8 mouse cellular contexts compared by ENCODE assay signal in genomic region chrX:52614031-52614381, GRCm38 (mm10). TPM values are rescaled to one million over a fixed set of nuclear protein-coding genes. Genes with fewer than 3 reads are reported as not detected.
DNase-seq lines count a peak whose midpoint lies in the region; ATAC-seq and TF ChIP-seq lines count a peak whose summit lies in the region.

No protein-coding gene starts in this region.

- H3K9ac ChIP-seq in forebrain, embryonic 16.5 days (replicated peaks; ENCODE audit: low read depth, low read length), result peak overlapping the region; percentile 50; the same call in 1 of the 2 replicates
- no peak overlapping the region for H3K9ac ChIP-seq in midbrain, postnatal 0 days (replicated peaks; ENCODE audit: low read length, poor library complexity, severe bottlenecking)

- H3K36me3 ChIP-seq in forebrain, embryonic 16.5 days (ENCODE audit: control insufficient read depth, insufficient read depth), result no peaks in the 10 kb centered on the region
- H3K36me3 ChIP-seq in midbrain, postnatal 0 days (ENCODE audit: insufficient read depth, low read length), result no peaks in the 10 kb centered on the region

- no peaks in the 10 kb centered on the region; the same call in 1 of the 2 replicates for H3K27me3 ChIP-seq in cerebellum, adult 2 months (ENCODE audit: control insufficient read depth, insufficient read depth, low read length)
- 0 out of 2 replicates have a peak, but pooled peaks cover 5% of the 10 kb centered on the region for H3K27me3 ChIP-seq in forebrain, embryonic 16.5 days (replicated peaks; ENCODE audit: control insufficient read depth, insufficient read depth, low read length)
- 0 out of 2 replicates have a peak, but pooled peaks cover 6% of the 10 kb centered on the region for H3K27me3 ChIP-seq in midbrain, postnatal 0 days (ENCODE audit: insufficient read depth, low read length)

- peak overlapping the region; percentile 55 for H3K4me2 ChIP-seq in forebrain, embryonic 16.5 days (ENCODE audit: low read length)
- peak overlapping the region; percentile 80 for H3K4me2 ChIP-seq in midbrain, postnatal 0 days (ENCODE audit: low read depth, low read length, poor library complexity, severe bottlenecking)

- ATAC-seq in cerebellum, adult (ENCODE audit: insufficient number of reproducible peaks, low FRiP score, low TSS enrichment), result no peak
- ATAC-seq in forebrain, embryonic 16.5 days, result peak; percentile 97
- peak; percentile 95 for ATAC-seq in midbrain, postnatal 0 days (ENCODE audit: low FRiP score)

- DNase-seq in cerebellum, adult 2 months, result peak; percentile 1 to 12
- no peak for DNase-seq in lung, adult 2 months
- no peak for DNase-seq in lung, postnatal 25 days (ENCODE audit: low spot score)
- DNase-seq in kidney, postnatal 4 days, result peak; percentile 70 to 80
- DNase-seq in midbrain, postnatal 0 days (ENCODE audit: low spot score), result peak; percentile 79
- DNase-seq in Muller cell, postnatal 12 days (ENCODE audit: inconsistent ontology term), result no peak

- whole genome bisulfite sequencing in cerebellum, adult 2 months, result 15% methylated on average over 22 of the region's 23 CpGs
- WGBS in lung, adult 2 months, result 29% methylated on average over 23 of the region's 23 CpGs
- WGBS in forebrain, embryonic 16.5 days, result 14% methylated on average over 22 of the region's 23 CpGs
- whole genome bisulfite sequencing in midbrain, postnatal 0 days, result 28% methylated on average over 9 of the region's 23 CpGs

- no peak for TF ChIP-seq POLR2A in cerebellum, adult 2 months (IDR thresholded peaks at IDR 0.05; ENCODE audit: borderline replicate concordance, insufficient read depth, low read length)
- no peak for TF ChIP-seq POLR2A in lung, adult 2 months (IDR thresholded peaks at IDR 0.05; ENCODE audit: borderline replicate concordance, extremely low read depth, low read depth, low read length)

- H3K27ac ChIP-seq in cerebellum, adult 2 months (ENCODE audit: insufficient read depth, low read length), result no peak overlapping the region
- no peak overlapping the region for H3K27ac ChIP-seq in forebrain, embryonic 16.5 days (ENCODE audit: low read length)
- H3K27ac ChIP-seq in midbrain, postnatal 0 days (ENCODE audit: low read depth, low read length), result no peak overlapping the region

- no peaks in the 10 kb centered on the region for H3K9me3 ChIP-seq in forebrain, embryonic 16.5 days (ENCODE audit: control insufficient read depth, low read length)
- H3K9me3 ChIP-seq in midbrain, postnatal 0 days (ENCODE audit: low read length), result no peaks in the 10 kb centered on the region

- peak overlapping the region; percentile 51 for H3K4me3 ChIP-seq in cerebellum, adult 2 months (replicated peaks; ENCODE audit: insufficient read depth, low read depth, low read length)
- peak overlapping the region; percentile 3 for H3K4me3 ChIP-seq in lung, adult 2 months (replicated peaks; ENCODE audit: extremely low read depth, low read depth, low read length)
- peak overlapping the region; percentile 42 for H3K4me3 ChIP-seq in forebrain, embryonic 16.5 days (replicated peaks; ENCODE audit: low read length)
- peak overlapping the region; percentile 47 for H3K4me3 ChIP-seq in midbrain, postnatal 0 days (ENCODE audit: low read depth, low read length)

- H3K4me1 ChIP-seq in cerebellum, adult 2 months (ENCODE audit: control insufficient read depth, insufficient read depth, low read length), result no peaks in the 10 kb centered on the region
- no peaks in the 10 kb centered on the region for H3K4me1 ChIP-seq in lung, adult 2 months (ENCODE audit: control insufficient read depth, insufficient read depth, low read length)
- H3K4me1 ChIP-seq in forebrain, embryonic 16.5 days (replicated peaks; ENCODE audit: control insufficient read depth, insufficient read depth, low read length), result peaks cover 16% of the 10 kb centered on the region
- no peaks in the 10 kb centered on the region for H3K4me1 ChIP-seq in midbrain, postnatal 0 days (ENCODE audit: insufficient read depth, low read length)

- no peak for TF ChIP-seq CTCF in cerebellum, adult 2 months (IDR thresholded peaks at IDR 0.05; ENCODE audit: borderline replicate concordance, insufficient read depth, low read depth, low read length)
- no peak for TF ChIP-seq CTCF in lung, adult 2 months (IDR thresholded peaks at IDR 0.05; ENCODE audit: insufficient read depth, low read length)
- peak; percentile 41 for TF ChIP-seq CTCF in midbrain, postnatal 0 days (IDR thresholded peaks at IDR 0.05)

RNA-seq across cellular contexts. Expression of gene Gpc3, which starts 0.3 kb away (rescaled TPM):
- polyA plus RNA-seq in cerebellum, adult 2 months (2012; rRNA removed), result 2.6 and 2.8 TPM in 2 replicates
- polyA plus RNA-seq in lung, adult 2 months (2012; rRNA removed), result 149 and 172 TPM in 2 replicates
- 35.8 and 48.2 TPM in 2 replicates for polyA plus RNA-seq in forebrain, embryonic 16.5 days (2015; fragmentation: Nextera tagmentation; extraction: Ambion mirVana)
- total RNA-seq in midbrain, postnatal 0 days (2014; rRNA removed), result 19.3 and 32.7 TPM in 2 replicates
- polyA plus RNA-seq in midbrain, postnatal 0 days (2015; fragmentation: Nextera tagmentation; extraction: Ambion mirVana), result 61.7 and 69.3 TPM in 2 replicates

Comparison
In these comparisons a context has a peak if more than half of its experiments do, and no peak if none do; other contexts are left out.
1. DNase-seq: peak in cerebellum, adult 2 months (2 of 2), kidney, postnatal 4 days (2 of 2) and midbrain, postnatal 0 days (single experiment); none in lung, adult 2 months (single experiment), lung, postnatal 25 days (single experiment) and Muller cell, postnatal 12 days (single experiment).
2. Peak in every context shown above with its lines, with median percentiles within 50 percentile points of each other: H3K4me3 ChIP-seq.